9 mouse cellular contexts compared by ENCODE assay signal in the genomic region with DNA sequence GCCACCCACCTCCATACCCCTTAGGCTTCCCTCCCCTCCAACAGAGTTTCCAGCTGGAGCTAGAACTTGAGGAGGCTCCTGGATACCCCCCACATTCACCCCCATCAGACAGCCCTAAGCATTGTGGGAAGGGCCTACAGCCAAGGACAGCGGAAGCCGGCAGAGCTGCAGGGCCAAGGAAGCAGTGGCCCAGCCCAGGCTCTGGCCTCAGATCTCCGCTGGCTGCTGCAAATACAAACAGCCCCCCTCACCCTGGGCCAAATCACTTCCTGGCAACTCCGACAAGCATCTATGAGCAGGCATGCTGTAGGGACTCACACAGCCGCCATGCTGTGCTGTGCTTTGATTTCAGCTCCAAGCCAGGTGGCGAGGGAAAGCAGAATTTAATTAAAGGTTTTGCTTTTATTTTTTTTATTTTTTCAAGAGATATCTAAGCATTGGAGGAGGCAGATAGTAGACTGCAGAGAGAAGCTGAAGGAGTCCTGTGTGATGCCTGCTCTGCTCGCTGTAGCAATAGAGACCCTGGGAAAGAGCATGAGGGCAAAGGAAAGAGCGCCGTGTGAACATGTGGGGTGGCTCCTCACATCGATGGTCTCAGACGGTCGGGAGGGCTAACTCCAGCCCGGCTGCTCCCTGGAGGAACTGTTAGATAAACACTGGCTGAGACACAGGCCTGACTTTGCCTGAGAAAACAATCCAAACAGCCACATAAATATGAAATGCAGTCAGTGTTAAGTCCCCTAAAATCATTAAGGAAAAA.
DNase-seq lines count a peak whose midpoint lies in the region; ATAC-seq lines count a peak whose summit lies in the region.
"Had no signal": no experiment of that assay in that cellular context is flagged by ENCODE, and none has a peak within 500 bp of the region (broad histone marks: within the 10 kb centered on the region; RNA-seq: fewer than 3 reads in every experiment).

No protein-coding gene starts in this region.

- H3K4me3 ChIP-seq in hindbrain, embryonic 14.5 days (replicated peaks; ENCODE audit: low read length): no peak overlapping the region
- H3K4me3 ChIP-seq in midbrain, embryonic 14.5 days (replicated peaks; ENCODE audit: low read depth, low read length): no peak overlapping the region
- H3K4me3 ChIP-seq: liver, embryonic 13.5 days had no signal

- peak; percentile 59 to 75 for DNase-seq in adrenal gland, adult (ENCODE audit: inconsistent age in 2 of 2, low spot score in 1 of 2)
- no peak for DNase-seq in adrenal gland, adult 18-20 months (ENCODE audit: low spot score in 2 of 2)
- peak; percentile 19 to 40 for DNase-seq in adrenal gland, postnatal 4 days (ENCODE audit: low spot score in 2 of 2)
- peak; percentile 67 for DNase-seq in gastrocnemius, adult 18-20 months (ENCODE audit: low spot score)
- DNase-seq in hindbrain, embryonic 14.5 days (ENCODE audit: low spot score): peak; percentile 62
- peak; percentile 50 to 70 for DNase-seq in layer of hippocampus, postnatal 36 days
- DNase-seq in midbrain, embryonic 14.5 days: peak; percentile 66
- DNase-seq in yolk sac, embryonic 10.5 days (ENCODE audit: low spot score): no peak
- DNase-seq: liver, embryonic 13.5 days had no signal

- no peak overlapping the region for H3K4me2 ChIP-seq in hindbrain, embryonic 14.5 days (replicated peaks)
- no peak overlapping the region for H3K4me2 ChIP-seq in midbrain, embryonic 14.5 days (ENCODE audit: low read length)
- H3K4me2 ChIP-seq: liver, embryonic 13.5 days had no signal

- H3K4me1 ChIP-seq in hindbrain, embryonic 14.5 days (replicated peaks; ENCODE audit: control insufficient read depth, insufficient read depth, low read length): peaks cover 11% of the 10 kb centered on the region
- no peaks in the 10 kb centered on the region for H3K4me1 ChIP-seq in midbrain, embryonic 14.5 days (ENCODE audit: control insufficient read depth, insufficient read depth, low read length)
- H3K4me1 ChIP-seq: liver, embryonic 13.5 days had no signal

- H3K27me3 ChIP-seq in hindbrain, embryonic 14.5 days (ENCODE audit: control insufficient read depth, insufficient read depth, low read length): no peaks in the 10 kb centered on the region
- no peaks in the 10 kb centered on the region for H3K27me3 ChIP-seq in midbrain, embryonic 14.5 days (ENCODE audit: control insufficient read depth, insufficient read depth, low read length)
- H3K27me3 ChIP-seq: liver, embryonic 13.5 days had no signal

- no peaks in the 10 kb centered on the region for H3K9me3 ChIP-seq in hindbrain, embryonic 14.5 days (ENCODE audit: control insufficient read depth, low read length)
- no peaks in the 10 kb centered on the region for H3K9me3 ChIP-seq in midbrain, embryonic 14.5 days (ENCODE audit: control insufficient read depth, low read length)
- H3K9me3 ChIP-seq: liver, embryonic 13.5 days had no signal

- H3K27ac ChIP-seq in hindbrain, embryonic 14.5 days: 0 out of 2 replicates have a peak overlapping the region, but pooled peaks have one; percentile 54
- no peak overlapping the region for H3K27ac ChIP-seq in midbrain, embryonic 14.5 days (replicated peaks; ENCODE audit: low read depth, low read length)
- H3K27ac ChIP-seq: liver, embryonic 13.5 days had no signal

- H3K9ac ChIP-seq in hindbrain, embryonic 14.5 days: no peak overlapping the region
- H3K9ac ChIP-seq in midbrain, embryonic 14.5 days (replicated peaks; ENCODE audit: low read length): no peak overlapping the region
- H3K9ac ChIP-seq: liver, embryonic 13.5 days had no signal

- WGBS in hindbrain, embryonic 14.5 days: 55% methylated on average over 13 of the region's 13 CpGs
- WGBS in midbrain, embryonic 14.5 days: 49% methylated on average over 13 of the region's 13 CpGs

- ATAC-seq in hindbrain, embryonic 14.5 days (ENCODE audit: low FRiP score): peak; percentile 72; the same call in 1 of the 2 replicates
- ATAC-seq in midbrain, embryonic 14.5 days (ENCODE audit: low FRiP score, low TSS enrichment): peak; percentile 64

- H3K36me3 ChIP-seq in hindbrain, embryonic 14.5 days (replicated peaks; ENCODE audit: control insufficient read depth, insufficient read depth): no peaks in the 10 kb centered on the region
- no peaks in the 10 kb centered on the region for H3K36me3 ChIP-seq in midbrain, embryonic 14.5 days (ENCODE audit: control insufficient read depth, insufficient read depth, low read length)
- H3K36me3 ChIP-seq: liver, embryonic 13.5 days had no signal

Comparison
In these comparisons a context has a peak if more than half of its experiments do, and no peak if none do; other contexts are left out.
1. DNase-seq: peak in adrenal gland, adult (2 of 2), adrenal gland, postnatal 4 days (2 of 2), gastrocnemius, adult 18-20 months (single experiment), hindbrain, embryonic 14.5 days (single experiment), layer of hippocampus, postnatal 36 days (2 of 2) and midbrain, embryonic 14.5 days (single experiment); none in adrenal gland, adult 18-20 months (0 of 2) and yolk sac, embryonic 10.5 days (single experiment).